Mouse (Mus musculus): ENCODE results near the gene Spop. TPM values are rescaled to one million over a fixed set of nuclear protein-coding genes. Genes with fewer than 3 reads are reported as not detected.

Spop gene
- polyA plus RNA-seq, 1 experiment from 2014 or later: 62.0 TPM

- H3K4me1 ChIP-seq (ENCODE audit: control insufficient read depth, insufficient read depth, low read length): no peaks in the 10 kb centered on the region
- DNase-seq (ENCODE audit: low spot score) (no peak), ATAC-seq (no peak)
- 90% methylated on average over 2 of the region's 2 CpGs for WGBS
- no peak overlapping the region for H3K27ac ChIP-seq (ENCODE audit: low read depth, low read length)
- no peaks in the 10 kb centered on the region for H3K36me3 ChIP-seq (ENCODE audit: control insufficient read depth, insufficient read depth, low read length)
- H3K9ac ChIP-seq (ENCODE audit: low read length): no peak overlapping the region
- no peak overlapping the region for H3K4me3 ChIP-seq (ENCODE audit: low read depth, low read length)
- H3K9me3 ChIP-seq (replicated peaks; ENCODE audit: control insufficient read depth, low read length): no peaks in the 10 kb centered on the region
- no peak overlapping the region for H3K4me2 ChIP-seq (ENCODE audit: low read length)
- H3K27me3 ChIP-seq (replicated peaks; ENCODE audit: control insufficient read depth, insufficient read depth, low read length): no peaks in the 10 kb centered on the region
Measured at GRCm38 (mm10) chr11:95431344-95431743, 17.5 kb downstream of the Spop start.

- WGBS: 84% methylated on average over 2 of the region's 2 CpGs
- no peak overlapping the region for H3K4me2 ChIP-seq (ENCODE audit: low read length)
- no peak overlapping the region for H3K27ac ChIP-seq (ENCODE audit: low read depth, low read length)
- H3K9me3 ChIP-seq (replicated peaks; ENCODE audit: control insufficient read depth, low read length): no peaks in the 10 kb centered on the region
- no peak for ATAC-seq
- H3K4me3 ChIP-seq (ENCODE audit: low read depth, low read length): no peak overlapping the region
- H3K9ac ChIP-seq (ENCODE audit: low read length): no peak overlapping the region
- H3K27me3 ChIP-seq (replicated peaks; ENCODE audit: control insufficient read depth, insufficient read depth, low read length): no peaks in the 10 kb centered on the region
- H3K4me1 ChIP-seq (ENCODE audit: control insufficient read depth, insufficient read depth, low read length): no peaks in the 10 kb centered on the region
- no peaks in the 10 kb centered on the region for H3K36me3 ChIP-seq (ENCODE audit: control insufficient read depth, insufficient read depth, low read length)
- peak; percentile 29 for DNase-seq (ENCODE audit: low spot score)
Measured at GRCm38 (mm10) chr11:95432194-95432593, 18.3 kb downstream of the Spop start.

DNA sequence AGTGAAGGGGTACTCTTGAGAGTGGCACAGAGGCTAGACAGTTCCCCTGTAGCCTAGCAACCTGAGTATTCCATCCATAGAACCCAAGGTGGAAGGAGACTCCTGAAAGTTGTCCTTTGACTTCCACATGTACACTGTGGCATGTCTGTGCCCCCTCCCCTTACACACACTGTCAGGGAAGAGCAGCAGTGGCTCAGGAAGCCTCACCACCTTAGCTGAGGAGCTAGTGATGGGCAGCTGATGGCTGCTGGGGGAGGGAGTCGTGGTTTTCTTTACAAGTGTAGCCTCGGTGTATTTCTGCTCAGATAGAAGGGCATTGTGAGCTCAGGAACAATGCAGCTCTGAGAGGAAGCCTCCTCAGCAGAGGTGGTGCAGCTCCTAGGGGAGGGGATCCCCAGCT, 31.5 kb downstream of the Spop start:
- 4% methylated on average over 2 of the region's 2 CpGs for WGBS

GRCm38 (mm10) chr11:95446580-95447305, 32.9 kb downstream of the Spop start:
- no peak for ATAC-seq
- WGBS: 95% methylated on average over 6 of the region's 6 CpGs

More for the DNA sequence above, 31.5 kb downstream of the Spop start:
- no peaks in the 10 kb centered on the region; the same call in 1 of the 2 replicates for H3K36me3 ChIP-seq (ENCODE audit: control insufficient read depth, insufficient read depth, low read length)
- DNase-seq (ENCODE audit: low spot score): no peak
- ATAC-seq: no peak
- H3K9me3 ChIP-seq (replicated peaks; ENCODE audit: control insufficient read depth, low read length): no peaks in the 10 kb centered on the region
- H3K4me1 ChIP-seq (ENCODE audit: control insufficient read depth, insufficient read depth, low read length): no peaks in the 10 kb centered on the region
- no peak overlapping the region for H3K4me3 ChIP-seq (ENCODE audit: low read depth, low read length)
- H3K4me2 ChIP-seq (ENCODE audit: low read length): no peak overlapping the region
- H3K9ac ChIP-seq (ENCODE audit: low read length): no peak overlapping the region
- H3K27me3 ChIP-seq (replicated peaks; ENCODE audit: control insufficient read depth, insufficient read depth, low read length): no peaks in the 10 kb centered on the region
- no peak overlapping the region for H3K27ac ChIP-seq (ENCODE audit: low read depth, low read length)

DNA sequence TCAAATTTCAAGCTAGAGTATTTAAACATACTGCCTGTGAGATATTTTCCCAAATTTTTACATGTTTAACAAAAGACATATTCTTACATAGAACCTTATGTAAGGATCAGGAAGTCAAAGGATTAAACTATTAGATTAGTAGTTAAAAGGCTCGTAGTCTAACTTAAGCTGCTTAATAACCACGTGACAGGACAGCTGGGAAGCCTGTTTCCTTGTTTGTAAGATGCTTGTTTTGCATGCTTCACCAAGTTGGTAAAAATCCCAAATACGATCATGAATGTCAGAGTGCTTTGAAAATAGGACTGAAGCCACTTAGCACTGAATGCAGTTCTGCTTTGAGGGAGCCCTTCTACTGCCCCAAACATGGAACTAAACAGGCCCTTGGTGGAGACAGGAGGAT, 34.5 kb downstream of the Spop start:
- no peaks in the 10 kb centered on the region for H3K27me3 ChIP-seq (replicated peaks; ENCODE audit: control insufficient read depth, insufficient read depth, low read length)
- no peaks in the 10 kb centered on the region for H3K4me1 ChIP-seq (ENCODE audit: control insufficient read depth, insufficient read depth, low read length)
- H3K27ac ChIP-seq (ENCODE audit: low read depth, low read length): no peak overlapping the region
- no peak overlapping the region for H3K4me2 ChIP-seq (ENCODE audit: low read length)
- WGBS: 29% methylated on average over 3 of the region's 3 CpGs
- peak; percentile 8 for DNase-seq (ENCODE audit: low spot score)
- H3K9ac ChIP-seq (ENCODE audit: low read length): no peak overlapping the region
- no peak overlapping the region for H3K4me3 ChIP-seq (ENCODE audit: low read depth, low read length)
- no peak for ATAC-seq
- H3K36me3 ChIP-seq (ENCODE audit: control insufficient read depth, insufficient read depth, low read length): no peaks in the 10 kb centered on the region; the same call in 1 of the 2 replicates
- no peaks in the 10 kb centered on the region for H3K9me3 ChIP-seq (replicated peaks; ENCODE audit: control insufficient read depth, low read length)

More at GRCm38 (mm10) chr11:95446580-95447305, 32.9 kb downstream of the Spop start:
- H3K27ac ChIP-seq (ENCODE audit: low read depth, low read length): no peak overlapping the region
- no peaks in the 10 kb centered on the region; the same call in 1 of the 2 replicates for H3K36me3 ChIP-seq (ENCODE audit: control insufficient read depth, insufficient read depth, low read length)
- H3K9me3 ChIP-seq (replicated peaks; ENCODE audit: control insufficient read depth, low read length): no peaks in the 10 kb centered on the region
- H3K4me2 ChIP-seq (ENCODE audit: low read length): no peak overlapping the region
- H3K9ac ChIP-seq (ENCODE audit: low read length): no peak overlapping the region
- H3K4me1 ChIP-seq (ENCODE audit: control insufficient read depth, insufficient read depth, low read length): no peaks in the 10 kb centered on the region
- H3K4me3 ChIP-seq (ENCODE audit: low read depth, low read length): no peak overlapping the region
- H3K27me3 ChIP-seq (replicated peaks; ENCODE audit: control insufficient read depth, insufficient read depth, low read length): no peaks in the 10 kb centered on the region
- DNase-seq (ENCODE audit: low spot score): no peak

DNA sequence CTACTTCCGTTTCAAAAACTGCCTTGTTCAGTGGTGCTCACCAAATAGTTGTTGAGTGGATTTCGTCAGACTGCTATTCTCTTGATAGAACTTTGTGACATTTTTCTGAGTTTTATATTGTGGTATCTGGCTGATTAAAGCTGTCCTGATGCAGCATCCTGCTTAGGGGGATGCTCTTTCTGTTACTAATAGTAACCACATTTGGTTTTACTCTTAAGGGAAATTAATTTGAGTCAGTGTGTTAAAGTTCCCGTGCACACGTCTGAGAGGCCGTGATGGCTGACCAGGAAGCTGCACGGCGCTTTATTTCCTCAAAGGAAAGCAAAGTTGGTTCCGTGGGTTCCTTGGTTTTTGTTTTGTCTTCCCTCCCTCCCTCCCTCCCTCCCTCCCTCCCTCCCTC, 41.5 kb downstream of the Spop start:
- no peak overlapping the region for H3K27ac ChIP-seq (ENCODE audit: low read depth, low read length)
- H3K4me3 ChIP-seq (ENCODE audit: low read depth, low read length): no peak overlapping the region
- H3K4me1 ChIP-seq (ENCODE audit: control insufficient read depth, insufficient read depth, low read length): no peaks in the 10 kb centered on the region
- no peaks in the 10 kb centered on the region for H3K27me3 ChIP-seq (replicated peaks; ENCODE audit: control insufficient read depth, insufficient read depth, low read length)
- WGBS: 72% methylated on average over 8 of the region's 8 CpGs
- DNase-seq (ENCODE audit: low spot score) (no peak), ATAC-seq (no peak)
- no peak overlapping the region for H3K4me2 ChIP-seq (ENCODE audit: low read length)
- H3K9ac ChIP-seq (ENCODE audit: low read length): no peak overlapping the region
- no peaks in the 10 kb centered on the region for H3K36me3 ChIP-seq (ENCODE audit: control insufficient read depth, insufficient read depth, low read length)
- no peaks in the 10 kb centered on the region for H3K9me3 ChIP-seq (replicated peaks; ENCODE audit: control insufficient read depth, low read length)

GRCm38 (mm10) chr11:95460872-95461271, 47.0 kb downstream of the Spop start:
- Histone ChIP-seq H3K27me3 (replicated peaks; ENCODE audit: control insufficient read depth, insufficient read depth, low read length) (no peaks in the 10 kb centered on the region), H3K4me2 (ENCODE audit: low read length) (no peak overlapping the region), H3K4me3 (ENCODE audit: low read depth, low read length) (no peak overlapping the region), H3K9ac (ENCODE audit: low read length) (no peak overlapping the region), H3K9me3 (replicated peaks; ENCODE audit: control insufficient read depth, low read length) (no peaks in the 10 kb centered on the region), H3K4me1 (ENCODE audit: control insufficient read depth, insufficient read depth, low read length) (no peaks in the 10 kb centered on the region), H3K36me3 (ENCODE audit: control insufficient read depth, insufficient read depth, low read length) (no peaks in the 10 kb centered on the region), H3K27ac (ENCODE audit: low read depth, low read length) (no peak overlapping the region)
- no peak for ATAC-seq
- no peak for DNase-seq (ENCODE audit: low spot score)
- 84% methylated on average over 2 of the region's 2 CpGs for WGBS

GRCm38 (mm10) chr11:95462168-95462567, 48.3 kb downstream of the Spop start:
- ATAC-seq (no peak), DNase-seq (ENCODE audit: low spot score) (no peak)
- no peak overlapping the region for H3K4me3 ChIP-seq (ENCODE audit: low read depth, low read length)
- no peak overlapping the region for H3K4me2 ChIP-seq (ENCODE audit: low read length)
- H3K27ac ChIP-seq (ENCODE audit: low read depth, low read length): no peak overlapping the region
- 94% methylated on average over 3 of the region's 3 CpGs for WGBS
- no peaks in the 10 kb centered on the region for H3K4me1 ChIP-seq (ENCODE audit: control insufficient read depth, insufficient read depth, low read length)
- H3K9me3 ChIP-seq (replicated peaks; ENCODE audit: control insufficient read depth, low read length): no peaks in the 10 kb centered on the region
- no peak overlapping the region for H3K9ac ChIP-seq (ENCODE audit: low read length)
- H3K27me3 ChIP-seq (replicated peaks; ENCODE audit: control insufficient read depth, insufficient read depth, low read length): no peaks in the 10 kb centered on the region
- H3K36me3 ChIP-seq (ENCODE audit: control insufficient read depth, insufficient read depth, low read length): no peaks in the 10 kb centered on the region

DNA sequence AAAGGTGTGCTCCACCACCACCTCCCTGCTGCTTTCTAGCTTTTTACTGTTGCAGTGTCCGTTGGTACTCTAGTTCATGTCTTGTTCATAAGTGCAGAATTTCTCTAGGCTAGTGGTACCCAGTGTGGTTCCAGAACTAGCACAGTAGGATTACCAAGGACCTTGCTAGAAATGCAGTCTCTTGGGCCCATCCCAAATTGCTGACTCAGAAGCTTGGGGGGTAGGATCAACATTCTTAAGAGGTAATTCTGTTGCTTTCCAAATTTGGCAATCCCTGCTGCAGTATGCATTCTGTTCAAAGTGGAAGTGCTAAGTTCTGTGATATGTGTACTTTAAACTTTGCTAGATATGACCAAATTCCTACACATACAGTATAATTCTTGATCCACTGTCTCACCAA, 53.9 kb downstream of the Spop start:
- no peak for ATAC-seq
- no peaks in the 10 kb centered on the region for H3K9me3 ChIP-seq (replicated peaks; ENCODE audit: control insufficient read depth, low read length)
- H3K36me3 ChIP-seq (ENCODE audit: control insufficient read depth, insufficient read depth, low read length): peaks cover 20% of the 10 kb centered on the region
- H3K4me3 ChIP-seq (ENCODE audit: low read depth, low read length): no peak overlapping the region
- no peak overlapping the region for H3K27ac ChIP-seq (ENCODE audit: low read depth, low read length)
- H3K27me3 ChIP-seq (replicated peaks; ENCODE audit: control insufficient read depth, insufficient read depth, low read length): no peaks in the 10 kb centered on the region
- no peak for DNase-seq (ENCODE audit: low spot score)
- no peak overlapping the region for H3K4me2 ChIP-seq (ENCODE audit: low read length)
- WGBS: 94% methylated on average over 1 of the region's 1 CpGs
- no peak overlapping the region for H3K9ac ChIP-seq (ENCODE audit: low read length)
- H3K4me1 ChIP-seq (ENCODE audit: control insufficient read depth, insufficient read depth, low read length): no peaks in the 10 kb centered on the region

Measured in forebrain, embryonic 14.5 days (tissue).